Mouse (Mus musculus): Measurements from ENCODE around the gene Plekhg1. TPM values are rescaled to one million over a fixed set of nuclear protein-coding genes. Genes with fewer than 3 reads are reported as not detected.

The Plekhg1 gene
- polyA plus RNA-seq, 1 experiment from 2014 or later, result 7.4 TPM

GRCm38 (mm10) chr10:3858961-3859714 lies 119.0 kb downstream of the Plekhg1 start:
- no peaks in the 10 kb centered on the region for H3K9me3 ChIP-seq
- no peaks in the 10 kb centered on the region for H3K36me3 ChIP-seq
- 29% methylated on average over 11 of the region's 11 CpGs for WGBS
- no peak overlapping the region for H3K4me3 ChIP-seq
- ATAC-seq (ENCODE audit: extremely low read depth, insufficient number of reproducible peaks, low FRiP score, low TSS enrichment), result no peak
- H3K4me2 ChIP-seq, result no peak overlapping the region
- no peaks in the 10 kb centered on the region for H3K27me3 ChIP-seq (replicated peaks)
- no peak overlapping the region for H3K27ac ChIP-seq (replicated peaks)
- no peak overlapping the region for H3K9ac ChIP-seq
- peaks cover 29% of the 10 kb centered on the region for H3K4me1 ChIP-seq

GRCm38 (mm10) chr10:3863411-3864195 lies 123.4 kb downstream of the Plekhg1 start:
- no peaks in the 10 kb centered on the region for H3K36me3 ChIP-seq
- H3K9me3 ChIP-seq, result no peaks in the 10 kb centered on the region
- H3K27me3 ChIP-seq (replicated peaks), result no peaks in the 10 kb centered on the region
- H3K9ac ChIP-seq, result no peak overlapping the region
- no peak for ATAC-seq (ENCODE audit: extremely low read depth, insufficient number of reproducible peaks, low FRiP score, low TSS enrichment)
- H3K4me1 ChIP-seq, result peaks cover 20% of the 10 kb centered on the region
- H3K4me2 ChIP-seq, result peak overlapping the region; percentile 13; the same call in 1 of the 2 replicates
- H3K27ac ChIP-seq (replicated peaks), result peak overlapping the region; percentile 42; the same call in 1 of the 2 replicates
- WGBS, result 41% methylated on average over 12 of the region's 12 CpGs
- H3K4me3 ChIP-seq, result no peak overlapping the region

- 66% methylated on average over 6 of the region's 6 CpGs for WGBS
Observed at GRCm38 (mm10) chr10:3864196-3864540, 124.0 kb downstream of the Plekhg1 start.

GRCm38 (mm10) chr10:3867298-3867697 lies 127.1 kb downstream of the Plekhg1 start:
- Histone ChIP-seq H3K36me3 (no peaks in the 10 kb centered on the region), H3K4me2 (no peak overlapping the region), H3K4me3 (no peak overlapping the region), H3K9me3 (no peaks in the 10 kb centered on the region), H3K27me3 (replicated peaks) (no peaks in the 10 kb centered on the region), H3K27ac (replicated peaks) (no peak overlapping the region), H3K9ac (no peak overlapping the region), H3K4me1 (peaks cover 10% of the 10 kb centered on the region)
- ATAC-seq (ENCODE audit: extremely low read depth, insufficient number of reproducible peaks, low FRiP score, low TSS enrichment), result no peak

More at GRCm38 (mm10) chr10:3864196-3864540, 124.0 kb downstream of the Plekhg1 start:
- H3K9ac ChIP-seq, result no peak overlapping the region
- H3K9me3 ChIP-seq, result no peaks in the 10 kb centered on the region
- no peak overlapping the region for H3K4me3 ChIP-seq
- ATAC-seq (ENCODE audit: extremely low read depth, insufficient number of reproducible peaks, low FRiP score, low TSS enrichment), result no peak
- H3K4me2 ChIP-seq, result peak overlapping the region; percentile 13; the same call in 1 of the 2 replicates
- no peak overlapping the region for H3K27ac ChIP-seq (replicated peaks)
- no peaks in the 10 kb centered on the region for H3K36me3 ChIP-seq
- no peaks in the 10 kb centered on the region for H3K27me3 ChIP-seq (replicated peaks)
- peaks cover 15% of the 10 kb centered on the region for H3K4me1 ChIP-seq

- no peak for ATAC-seq (ENCODE audit: extremely low read depth, insufficient number of reproducible peaks, low FRiP score, low TSS enrichment)
- Histone ChIP-seq H3K9me3 (0 out of 2 replicates have a peak, but pooled peaks cover 4% of the 10 kb centered on the region), H3K4me1 (no peaks in the 10 kb centered on the region), H3K4me3 (no peak overlapping the region), H3K27ac (replicated peaks) (no peak overlapping the region), H3K27me3 (replicated peaks) (no peaks in the 10 kb centered on the region), H3K9ac (no peak overlapping the region), H3K4me2 (no peak overlapping the region), H3K36me3 (peaks cover 14% of the 10 kb centered on the region)
- WGBS, result 83% methylated on average over 5 of the region's 5 CpGs
Observed at GRCm38 (mm10) chr10:3870828-3871227, 130.7 kb downstream of the Plekhg1 start.

- no peak overlapping the region for H3K9ac ChIP-seq
- no peak overlapping the region for H3K4me2 ChIP-seq
- WGBS, result 85% methylated on average over 6 of the region's 6 CpGs
- no peak overlapping the region for H3K27ac ChIP-seq (replicated peaks)
- peaks cover 14% of the 10 kb centered on the region for H3K36me3 ChIP-seq
- 0 out of 2 replicates have a peak, but pooled peaks cover 4% of the 10 kb centered on the region for H3K9me3 ChIP-seq
- ATAC-seq (ENCODE audit: extremely low read depth, insufficient number of reproducible peaks, low FRiP score, low TSS enrichment), result no peak
- H3K27me3 ChIP-seq (replicated peaks), result no peaks in the 10 kb centered on the region
- H3K4me1 ChIP-seq, result peaks cover 7% of the 10 kb centered on the region
- no peak overlapping the region for H3K4me3 ChIP-seq
Observed at GRCm38 (mm10) chr10:3873467-3873866, 133.3 kb downstream of the Plekhg1 start.

GRCm38 (mm10) chr10:3877852-3878535 lies 137.8 kb downstream of the Plekhg1 start:
- WGBS, result 72% methylated on average over 4 of the region's 4 CpGs
- H3K27ac ChIP-seq (replicated peaks), result no peak overlapping the region
- H3K36me3 ChIP-seq, result peaks cover 9% of the 10 kb centered on the region
- no peaks in the 10 kb centered on the region for H3K27me3 ChIP-seq (replicated peaks)
- no peak overlapping the region for H3K4me2 ChIP-seq
- ATAC-seq (ENCODE audit: extremely low read depth, insufficient number of reproducible peaks, low FRiP score, low TSS enrichment), result no peak
- H3K4me1 ChIP-seq, result peaks cover 11% of the 10 kb centered on the region
- H3K9me3 ChIP-seq, result 0 out of 2 replicates have a peak, but pooled peaks cover 1% of the 10 kb centered on the region
- H3K9ac ChIP-seq, result no peak overlapping the region
- H3K4me3 ChIP-seq, result no peak overlapping the region

GRCm38 (mm10) chr10:3881179-3881578 lies 141.0 kb downstream of the Plekhg1 start:
- no peaks in the 10 kb centered on the region for H3K9me3 ChIP-seq
- no peaks in the 10 kb centered on the region for H3K27me3 ChIP-seq (replicated peaks)
- no peak overlapping the region for H3K9ac ChIP-seq
- H3K27ac ChIP-seq (replicated peaks), result no peak overlapping the region
- no peaks in the 10 kb centered on the region; the same call in 1 of the 2 replicates for H3K36me3 ChIP-seq
- WGBS, result 59% methylated on average over 2 of the region's 2 CpGs
- peaks cover 11% of the 10 kb centered on the region for H3K4me1 ChIP-seq
- H3K4me2 ChIP-seq, result no peak overlapping the region
- no peak overlapping the region for H3K4me3 ChIP-seq
- ATAC-seq (ENCODE audit: extremely low read depth, insufficient number of reproducible peaks, low FRiP score, low TSS enrichment), result no peak

- Histone ChIP-seq H3K27me3 (replicated peaks) (no peaks in the 10 kb centered on the region), H3K27ac (replicated peaks) (no peak overlapping the region), H3K4me2 (no peak overlapping the region), H3K4me3 (no peak overlapping the region), H3K36me3 (no peaks in the 10 kb centered on the region; the same call in 1 of the 2 replicates), H3K9me3 (no peaks in the 10 kb centered on the region), H3K4me1 (peaks cover 9% of the 10 kb centered on the region), H3K9ac (no peak overlapping the region)
- no peak for ATAC-seq (ENCODE audit: extremely low read depth, insufficient number of reproducible peaks, low FRiP score, low TSS enrichment)
- 68% methylated on average over 4 of the region's 4 CpGs for WGBS
Observed at GRCm38 (mm10) chr10:3888510-3888909, 148.3 kb downstream of the Plekhg1 start.

GRCm38 (mm10) chr10:3891381-3892263 lies 151.5 kb downstream of the Plekhg1 start:
- Histone ChIP-seq H3K36me3 (no peaks in the 10 kb centered on the region), H3K27ac (replicated peaks) (peak overlapping the region; percentile 68), H3K9ac (peak overlapping the region; percentile 38; the same call in 1 of the 2 replicates), H3K9me3 (no peaks in the 10 kb centered on the region), H3K4me1 (peaks cover 14% of the 10 kb centered on the region), H3K4me3 (no peak overlapping the region), H3K4me2 (no peak overlapping the region), H3K27me3 (replicated peaks) (no peaks in the 10 kb centered on the region)
- WGBS, result 45% methylated on average over 3 of the region's 3 CpGs
- no peak for ATAC-seq (ENCODE audit: extremely low read depth, insufficient number of reproducible peaks, low FRiP score, low TSS enrichment)
